Mouse (Mus musculus) liver, embryonic 13.5 days (tissue): ENCODE data around the gene Tmem230. TPM values are rescaled to one million over a fixed set of nuclear protein-coding genes. Genes with fewer than 3 reads are reported as not detected.

Experiments used
- polyA plus RNA-seq: library from polyadenylated mRNA; unstranded; fragments of >200 nt; fragmentation: Nextera tagmentation; extraction: Ambion mirVana; gene quantifications from 2 replicates; pipeline ENCODE4 v1.2.1, GENCODE M21; 2015

Gene Tmem230
- polyA plus RNA-seq, 1 experiment from 2014 or later: 17.5 TPM

Other genes with a start within 250 kb of the Tmem230 start
- 1.6 and 2.2 TPM in 2 replicates for gene Rassf2, start 217.5 kb downstream of the Tmem230 start, polyA plus RNA-seq
- 2.8 and 3.1 TPM in 2 replicates for gene Slc23a2, start 102.7 kb downstream of the Tmem230 start, polyA plus RNA-seq
- gene Pcna, start 5.5 kb upstream of the Tmem230 start, polyA plus RNA-seq: 369 and 404 TPM in 2 replicates
- 10.2 and 13.3 TPM in 2 replicates for gene Cds2, start 15.3 kb upstream of the Tmem230 start, polyA plus RNA-seq
- gene Prokr2, start 137.6 kb upstream of the Tmem230 start, polyA plus RNA-seq: 0.20 and 0.24 TPM in 2 replicates